In the genomic region with DNA sequence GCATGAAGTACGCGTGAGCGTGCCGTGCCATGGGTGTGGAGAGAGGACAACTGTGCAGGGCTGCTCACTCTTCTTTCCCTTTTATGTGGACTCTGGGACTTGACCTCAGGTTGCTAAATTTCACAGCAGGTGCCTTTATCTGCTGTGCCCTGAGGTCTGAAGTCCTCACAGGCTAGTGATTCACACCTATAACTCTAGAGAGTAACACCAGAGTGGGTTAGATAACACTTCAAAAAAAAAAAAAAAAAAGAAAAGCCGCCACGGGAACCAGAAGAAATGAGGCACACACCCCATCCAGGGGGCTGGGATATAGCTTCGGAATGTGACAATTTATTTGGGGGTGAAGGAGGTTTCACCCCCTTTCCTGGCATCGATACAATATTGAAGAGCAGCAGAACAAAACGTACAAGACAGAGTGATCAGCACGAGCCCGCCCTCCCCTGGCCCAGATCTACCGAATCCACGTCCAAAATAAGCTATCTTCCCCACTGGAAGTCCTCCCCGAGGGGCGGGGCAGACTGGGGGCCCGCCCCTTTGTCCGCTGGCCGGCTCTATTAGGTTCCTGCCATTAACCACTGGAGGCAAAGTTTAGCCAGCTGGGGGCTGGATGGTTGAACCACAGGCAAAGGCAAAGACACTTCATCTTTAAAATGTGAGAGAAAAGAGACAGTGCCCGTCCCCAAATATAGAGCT, we compare ENCODE assay signal across 9 mouse cellular contexts. TPM values are rescaled to one million over a fixed set of nuclear protein-coding genes. Genes with fewer than 3 reads are reported as not detected.
DNase-seq lines count a peak whose midpoint lies in the region; ATAC-seq lines count a peak whose summit lies in the region.
"Had no signal": no experiment of that assay in that cellular context is flagged by ENCODE, and none has a peak within 500 bp of the region (broad histone marks: within the 10 kb centered on the region; RNA-seq: fewer than 3 reads in every experiment).

No protein-coding gene starts in this region.

- H3K27me3 ChIP-seq in liver, embryonic 11.5 days (replicated peaks; ENCODE audit: control insufficient read depth, insufficient read depth, low read length), result no peaks in the 10 kb centered on the region
- H3K27me3 ChIP-seq: heart, embryonic 13.5 days had no signal

- 50% methylated on average over 19 of the region's 19 CpGs for WGBS in liver, embryonic 11.5 days

- H3K4me2 ChIP-seq in liver, embryonic 11.5 days, result no peak overlapping the region
- H3K4me2 ChIP-seq: heart, embryonic 13.5 days had no signal

- intact Hi-C loops in heart, postnatal 10 days (cut with DNase I), result no loop called here

- no peaks in the 10 kb centered on the region for H3K9me3 ChIP-seq in liver, embryonic 11.5 days (ENCODE audit: control insufficient read depth, low read length)

- peaks cover 12% of the 10 kb centered on the region for H3K36me3 ChIP-seq in liver, embryonic 11.5 days (ENCODE audit: control insufficient read depth, insufficient read depth, low read length)

- DNase-seq in liver, result peak; percentile 50
- DNase-seq in liver, embryonic 11.5 days (ENCODE audit: low spot score), result no peak
- DNase-seq in cerebellum, postnatal 14 days, result peak; percentile 39 to 42
- DNase-seq in heart, postnatal 10 days, result peak; percentile 76
- DNase-seq in lung, postnatal 36 days, result peak; percentile 66
- no peak for DNase-seq in thymus, adult 18-20 months
- no peak for DNase-seq in frontal cortex, postnatal 10 days (ENCODE audit: low spot score in 2 of 2)

- no peak overlapping the region for H3K4me3 ChIP-seq in liver, embryonic 11.5 days (ENCODE audit: low read depth, low read length)
- H3K4me3 ChIP-seq: heart, embryonic 13.5 days; megakaryocyte, embryonic 14.5 days had no signal

- ATAC-seq in liver, embryonic 11.5 days (replicated peaks; ENCODE audit: low FRiP score), result no peak

- peaks cover 8% of the 10 kb centered on the region; the same call in 1 of the 2 replicates for H3K4me1 ChIP-seq in liver, embryonic 11.5 days (replicated peaks; ENCODE audit: control insufficient read depth, insufficient read depth, low read length)

- H3K9ac ChIP-seq in liver, embryonic 11.5 days (ENCODE audit: low read depth, low read length), result no peak overlapping the region

- no peak overlapping the region for H3K27ac ChIP-seq in liver, embryonic 11.5 days (ENCODE audit: low read depth, low read length)
- H3K27ac ChIP-seq: heart, embryonic 13.5 days had no signal

RNA-seq across cellular contexts. Expression of gene Npcd, which starts 10.3 kb away (rescaled TPM):
- not detected in 2 replicates for polyA plus RNA-seq in liver, embryonic 11.5 days (2014; fragmentation: Nextera tagmentation; extraction: Ambion mirVana)
- 1 to 10 TPM in 1 of 2 experiments, under 1 TPM in 1; 0.74 to 1.8 TPM for total RNA-seq in heart, postnatal 10 days (2021)
- polyA plus RNA-seq: heart, embryonic 13.5 days had no signal

RNA-seq across cellular contexts. Expression of gene Cbx6, which starts 10.8 kb away (rescaled TPM):
- 16.3 and 16.8 TPM in 2 replicates for polyA plus RNA-seq in liver, embryonic 11.5 days (2014; fragmentation: Nextera tagmentation; extraction: Ambion mirVana)
- 10 to 100 TPM; 40.7 to 48.7 TPM for total RNA-seq in heart, postnatal 10 days (2021)

RNA-seq across cellular contexts. Expression of gene Nptxr, which starts 19.2 kb away (rescaled TPM):
- polyA plus RNA-seq in liver, embryonic 11.5 days (2014; fragmentation: Nextera tagmentation; extraction: Ambion mirVana), result 0.27 and 0.43 TPM in 2 replicates
- 1 to 10 TPM; 3.8 to 4.1 TPM for total RNA-seq in heart, postnatal 10 days (2021)

RNA-seq across cellular contexts. Expression of gene Dnal4, which starts 46.1 kb away (rescaled TPM):
- 25.0 and 28.6 TPM in 2 replicates for polyA plus RNA-seq in liver, embryonic 11.5 days (2014; fragmentation: Nextera tagmentation; extraction: Ambion mirVana)
- total RNA-seq in heart, postnatal 10 days (2021), result 10 to 100 TPM; 20.2 to 22.9 TPM

Comparison
In these comparisons a context has a peak if more than half of its experiments do, and no peak if none do; other contexts are left out.
1. DNase-seq: peak in liver (single experiment), cerebellum, postnatal 14 days (2 of 2), heart, postnatal 10 days (2 of 2) and lung, postnatal 36 days (single experiment); none in liver, embryonic 11.5 days (single experiment), thymus, adult 18-20 months (0 of 2) and frontal cortex, postnatal 10 days (0 of 2).